Mouse (Mus musculus) MEL-GATA-1-ER (cell line): Measurements from ENCODE around the gene Cep112.
"Not testable (repeated sequence)": the region's sequence is repeated elsewhere in the genome, so short reads cannot be mapped to it uniquely, and the experiment has no call there.

Experiments used
- DNase-seq: peaks from one replicate; pipeline ENCODE4 v3.0.0-alpha.2; 2012; ENCODE audit warnings: low read depth; ENCODE audit errors: extremely low read depth

The Cep112 gene

DNA sequence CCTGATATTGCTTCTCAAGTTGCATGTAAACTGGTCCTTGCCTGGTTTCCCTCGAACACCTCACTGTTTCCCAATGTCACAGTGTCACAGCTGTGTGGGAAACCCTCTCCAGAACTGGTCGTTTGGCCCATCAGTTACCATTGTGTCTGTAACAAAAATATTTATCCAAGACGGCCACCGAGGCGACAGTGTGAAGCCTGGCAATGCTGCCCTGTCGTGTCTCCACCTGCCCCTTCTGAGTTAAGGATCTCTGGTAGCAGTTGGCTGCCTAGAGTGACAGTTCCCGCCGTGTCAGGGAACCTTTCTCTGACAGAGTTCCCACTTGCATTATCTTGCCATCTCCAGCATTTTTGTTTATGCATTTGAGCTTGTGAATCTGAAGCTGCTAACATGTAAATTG, 440.8 kb downstream of the Cep112 start:
- DNase-seq: no peak

DNA sequence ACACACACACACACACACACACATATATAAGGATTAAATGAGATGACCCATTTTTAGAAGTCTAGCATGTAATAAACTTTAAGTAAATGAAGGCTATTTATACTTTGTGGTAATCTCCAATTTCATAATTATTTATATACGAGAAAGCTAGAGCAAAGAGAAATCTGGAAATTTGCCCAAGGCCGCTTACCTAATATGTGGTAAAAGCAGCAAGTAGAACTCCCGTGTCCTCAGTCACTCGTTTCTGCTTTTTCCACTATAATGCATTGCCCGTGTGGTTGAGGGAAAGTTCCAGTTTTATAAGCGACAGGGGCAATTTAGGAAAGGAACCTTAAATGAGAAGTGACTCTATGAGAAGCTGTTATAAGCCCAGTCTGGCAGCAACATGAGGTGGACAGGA, 442.5 kb downstream of the Cep112 start:
- no peak for DNase-seq

DNA sequence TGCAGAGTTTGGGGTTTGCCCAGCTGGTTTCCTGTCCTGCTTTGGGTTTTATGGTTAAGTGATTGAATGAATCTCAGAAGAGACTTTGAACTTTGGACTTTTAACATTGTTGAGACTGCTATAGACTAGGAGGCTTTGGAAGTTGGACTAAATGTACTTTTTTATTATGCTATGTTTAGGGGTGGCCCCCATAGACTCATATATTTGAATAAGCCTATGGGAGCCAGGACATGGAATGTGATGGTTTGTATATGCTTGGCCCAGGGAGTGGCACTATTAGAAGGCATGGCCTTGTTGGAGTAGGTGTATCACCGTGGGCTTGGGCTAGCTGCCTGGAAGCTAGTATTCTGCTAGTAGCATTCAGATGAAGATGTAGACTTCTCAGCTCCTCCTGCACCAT, 446.3 kb downstream of the Cep112 start:
- not testable (repeated sequence) for DNase-seq

DNA sequence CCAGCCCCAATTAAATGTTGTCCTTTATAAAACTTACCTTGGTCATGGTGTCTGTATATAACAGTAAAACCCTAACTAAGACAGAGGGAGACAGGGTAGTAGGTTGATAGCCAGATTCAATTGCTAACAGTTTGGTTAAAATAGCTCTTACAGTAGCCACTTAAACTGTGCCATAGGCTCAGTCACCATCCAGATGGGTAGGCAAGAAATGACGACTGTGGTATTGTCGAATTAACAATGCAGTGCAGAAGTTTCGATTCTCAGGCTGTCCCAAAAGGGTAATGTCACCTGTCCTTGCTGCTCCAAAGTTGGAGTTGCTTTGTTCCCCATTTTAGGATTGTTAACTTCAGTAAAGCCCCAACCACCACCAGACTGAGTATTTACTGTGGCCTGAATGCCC, 446.8 kb downstream of the Cep112 start:
- no peak for DNase-seq

DNA sequence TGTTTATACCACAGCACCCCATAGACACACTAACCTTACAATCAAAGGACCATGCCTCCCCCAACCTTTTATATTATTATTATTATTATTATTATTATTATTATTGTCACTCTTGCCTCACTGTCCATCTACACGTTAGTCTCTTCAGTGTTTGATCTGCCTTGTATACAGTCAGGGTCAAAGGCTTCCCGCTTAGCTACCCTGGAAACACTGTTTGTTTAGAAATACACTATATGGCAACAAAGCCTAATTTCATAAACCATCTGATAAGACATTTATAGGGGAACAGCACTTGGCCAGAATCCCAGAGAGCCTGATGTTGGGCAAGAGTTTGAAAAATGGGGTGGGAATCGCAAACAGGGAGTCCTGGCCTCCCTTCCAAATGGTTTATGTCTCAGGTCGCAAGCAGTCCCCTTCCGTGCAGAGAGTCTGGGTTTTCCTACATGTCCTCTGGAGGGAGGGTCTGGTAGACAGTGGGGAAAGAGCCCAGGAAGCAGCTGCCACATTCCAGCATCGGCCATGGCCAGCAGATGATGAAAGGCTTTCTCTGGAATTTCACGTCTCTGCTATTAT, 451.7 kb downstream of the Cep112 start:
- DNase-seq: no peak

DNA sequence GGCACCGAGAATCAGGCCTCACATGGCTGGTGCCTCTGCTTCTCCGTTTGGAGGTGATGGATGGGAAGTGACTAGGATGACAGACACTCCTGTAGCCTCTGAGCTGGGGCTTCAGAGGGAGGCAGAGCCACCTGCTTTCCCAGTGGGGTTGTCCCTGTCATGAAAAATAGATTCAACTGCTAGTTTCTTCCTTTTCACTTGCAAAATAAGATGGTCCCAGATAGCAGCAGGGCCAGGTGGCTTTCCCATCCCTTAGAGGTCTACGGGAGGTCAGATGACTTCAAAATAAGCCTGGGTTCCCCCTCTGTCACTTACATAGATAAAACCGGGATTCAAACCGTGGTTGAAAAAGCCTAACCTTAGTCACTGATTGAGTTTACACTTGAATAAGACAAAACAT, 452.5 kb downstream of the Cep112 start:
- no peak for DNase-seq

DNA sequence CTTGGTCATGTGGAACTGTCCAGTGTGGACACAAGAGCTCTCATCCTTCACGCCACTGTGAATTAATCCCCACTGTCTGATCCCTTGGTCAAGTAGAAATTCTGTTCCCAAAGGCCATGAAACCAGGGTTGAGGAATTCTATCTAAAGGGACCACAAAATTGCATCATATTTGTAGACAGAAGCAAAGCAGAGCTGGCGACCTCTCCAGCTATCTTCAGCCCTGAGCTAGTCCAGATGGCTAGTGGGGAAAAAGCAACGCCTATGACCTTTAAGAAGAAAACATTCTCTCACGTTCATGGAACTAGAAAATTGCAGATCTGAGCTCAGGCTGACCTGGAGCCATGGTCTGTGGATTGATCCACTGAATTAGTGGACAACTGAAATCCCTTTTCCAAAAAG, 455.6 kb downstream of the Cep112 start:
- no peak for DNase-seq

DNA sequence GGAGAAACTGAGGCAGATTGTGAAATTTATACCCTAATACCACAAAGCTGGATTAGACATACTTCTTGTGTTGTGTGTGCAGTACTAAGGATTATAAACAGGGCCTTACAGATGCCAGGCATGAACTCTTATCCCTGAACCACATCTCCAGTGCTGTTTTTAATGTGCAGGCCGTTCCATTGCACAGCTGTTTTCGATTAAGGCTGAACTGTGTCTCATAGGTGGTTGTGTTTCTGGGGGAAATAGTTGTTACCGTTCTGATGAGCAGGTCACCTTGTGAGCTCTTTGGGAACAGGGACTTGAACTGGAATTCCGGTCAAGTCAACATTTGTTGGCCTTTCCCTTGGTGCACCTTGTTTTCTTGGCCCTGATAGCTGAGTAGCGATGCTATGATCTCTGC, 456.7 kb downstream of the Cep112 start:
- no peak for DNase-seq

DNA sequence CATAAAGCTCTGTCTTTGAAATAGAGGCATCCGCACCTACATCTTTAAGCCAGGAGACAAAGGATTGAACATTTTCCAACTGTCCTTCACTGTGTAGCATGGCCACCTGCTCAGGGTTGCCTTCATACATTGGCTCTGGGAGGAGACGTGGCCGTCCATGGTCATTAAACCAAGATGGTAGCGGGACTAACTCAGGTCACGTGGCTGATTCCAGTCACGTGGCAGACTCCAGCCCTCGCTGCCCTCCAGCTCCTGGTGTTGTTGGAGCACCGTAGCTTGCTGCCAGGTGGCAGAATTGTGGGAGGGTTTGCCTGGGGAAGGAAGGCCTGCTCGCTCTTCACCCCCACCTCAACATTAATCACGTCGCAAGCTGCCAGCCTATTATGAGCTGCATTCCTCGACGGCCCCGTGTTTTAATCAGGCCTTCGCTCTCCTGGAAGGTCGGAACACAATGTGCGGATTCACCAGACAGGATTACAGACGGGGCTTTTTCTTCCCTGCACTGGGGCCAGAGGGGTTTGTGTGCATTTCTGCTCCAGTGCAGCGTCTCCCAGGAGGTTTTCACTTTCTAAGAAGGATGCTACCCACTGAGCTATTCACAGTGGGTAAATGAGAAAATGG, 460.4 kb downstream of the Cep112 start:
- no peak for DNase-seq

DNA sequence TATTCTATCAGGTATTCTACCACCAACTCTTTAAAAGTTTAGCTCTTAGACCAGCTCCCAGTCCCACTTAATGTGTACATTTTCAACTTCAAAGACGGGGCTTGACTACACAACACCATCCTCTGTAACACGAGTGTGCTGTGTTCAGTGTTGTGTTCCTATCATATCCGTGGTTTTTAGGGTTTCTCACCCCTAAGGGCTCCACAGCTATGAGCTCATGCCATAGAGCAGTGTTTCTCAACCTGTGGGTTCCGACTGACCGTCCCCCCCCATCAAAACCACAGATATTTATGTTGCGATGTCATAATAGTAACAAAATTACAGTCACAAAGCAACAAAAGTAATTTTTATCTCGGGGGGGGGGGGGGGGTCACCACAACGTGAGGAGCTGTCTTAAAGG, 461.1 kb downstream of the Cep112 start:
- DNase-seq: no peak

DNA sequence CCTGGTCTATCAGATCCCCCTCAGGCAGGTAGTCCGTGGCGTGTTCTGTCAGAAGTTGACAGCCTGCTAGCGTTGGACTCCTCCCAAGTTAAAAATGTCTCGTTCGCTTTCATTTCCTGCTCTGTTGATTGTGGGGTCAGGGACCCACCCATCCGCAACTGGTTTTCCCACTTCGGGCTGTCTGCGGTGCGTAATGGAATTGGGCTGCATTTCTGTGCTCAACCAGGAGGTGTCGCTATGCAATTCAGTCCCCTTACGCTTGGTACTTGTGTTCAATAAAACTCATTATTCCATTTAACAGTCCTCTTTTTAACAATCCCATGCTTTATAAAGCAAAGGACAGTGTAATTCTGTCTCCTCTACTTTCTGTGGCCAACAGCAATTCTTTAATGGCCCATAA, 464.1 kb downstream of the Cep112 start:
- no peak for DNase-seq

DNA sequence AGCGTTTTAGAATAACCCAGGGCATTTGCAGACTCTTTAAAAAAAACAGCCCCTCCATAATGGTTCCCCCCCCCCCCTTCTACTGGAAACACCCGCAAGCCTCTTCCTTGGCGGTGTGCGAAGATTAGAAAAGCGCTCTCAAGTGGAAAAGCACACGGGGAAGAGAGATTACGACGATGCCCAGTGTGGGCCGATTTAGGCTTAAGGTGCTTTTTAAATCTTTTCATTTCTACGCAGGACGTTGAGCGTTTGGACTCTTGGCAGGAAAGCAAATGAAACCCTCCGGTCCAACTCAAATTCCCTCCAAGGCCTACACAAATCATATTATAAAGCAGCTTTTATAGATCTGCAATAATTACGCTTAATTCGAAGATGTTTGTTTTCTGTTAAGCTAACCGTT, 465.6 kb downstream of the Cep112 start:
- DNase-seq: no peak

DNA sequence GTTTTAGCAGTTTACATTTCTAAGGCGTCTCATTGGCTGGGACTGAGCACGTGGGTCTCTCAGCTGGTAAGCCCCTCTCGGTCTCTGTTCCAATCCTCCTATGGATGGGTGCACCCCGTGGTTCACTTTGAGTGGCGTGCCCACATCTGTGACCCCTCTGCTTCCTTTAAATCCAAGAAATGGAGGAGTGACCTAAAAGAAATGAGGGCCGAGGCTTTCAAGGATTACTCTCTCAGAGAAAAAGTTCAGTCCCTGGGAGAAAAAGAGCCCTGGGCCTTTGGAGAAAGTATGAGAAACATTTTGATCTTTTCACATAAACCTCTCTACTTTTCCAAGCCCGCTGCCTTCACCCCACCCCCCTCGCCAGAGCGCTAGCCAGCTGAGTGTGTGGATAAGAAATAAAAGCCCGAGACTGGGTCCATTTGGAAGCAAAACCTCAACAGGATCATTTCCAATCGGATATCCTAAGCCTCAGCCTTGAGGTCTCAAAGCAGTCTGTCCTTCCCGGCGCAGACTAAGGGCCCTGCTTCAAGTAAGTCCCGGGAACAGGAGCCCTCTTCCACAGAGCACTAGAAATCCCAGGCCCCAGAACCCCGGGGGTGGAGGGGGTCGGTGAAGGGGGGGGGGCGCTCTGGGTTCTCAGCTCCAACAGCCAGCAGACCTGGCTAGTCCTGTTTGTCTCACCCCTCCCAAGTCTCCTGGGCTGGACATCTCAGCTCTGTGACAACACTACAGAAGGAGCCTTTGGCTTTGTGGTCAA, 466.3 kb downstream of the Cep112 start:
- no peak for DNase-seq

DNA sequence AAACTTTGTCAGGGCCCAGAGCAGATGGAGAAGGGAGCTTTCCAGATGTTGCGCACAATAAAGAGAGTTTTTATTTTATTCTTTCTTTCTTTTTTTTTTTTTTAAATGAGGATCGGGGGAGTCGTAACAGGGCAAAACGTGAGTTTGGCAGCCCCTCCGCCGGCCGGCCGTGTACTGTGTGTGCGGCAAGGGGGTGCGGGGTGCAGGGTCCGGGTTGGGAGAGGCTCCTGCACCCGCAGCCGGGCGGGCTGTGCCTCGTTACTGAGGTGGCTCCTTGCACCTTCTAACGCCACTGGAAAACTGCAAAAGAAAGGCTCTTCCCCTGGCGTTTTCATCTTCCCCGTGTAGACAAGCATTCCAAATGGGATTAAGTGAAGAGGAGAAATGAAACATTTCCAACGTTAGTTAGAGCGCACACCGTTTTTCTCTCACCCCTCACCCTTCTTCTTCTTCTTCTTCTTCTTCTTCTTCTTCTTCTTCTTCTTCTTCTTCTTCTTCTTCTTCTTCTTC, 466.9 kb downstream of the Cep112 start:
- DNase-seq: no peak

DNA sequence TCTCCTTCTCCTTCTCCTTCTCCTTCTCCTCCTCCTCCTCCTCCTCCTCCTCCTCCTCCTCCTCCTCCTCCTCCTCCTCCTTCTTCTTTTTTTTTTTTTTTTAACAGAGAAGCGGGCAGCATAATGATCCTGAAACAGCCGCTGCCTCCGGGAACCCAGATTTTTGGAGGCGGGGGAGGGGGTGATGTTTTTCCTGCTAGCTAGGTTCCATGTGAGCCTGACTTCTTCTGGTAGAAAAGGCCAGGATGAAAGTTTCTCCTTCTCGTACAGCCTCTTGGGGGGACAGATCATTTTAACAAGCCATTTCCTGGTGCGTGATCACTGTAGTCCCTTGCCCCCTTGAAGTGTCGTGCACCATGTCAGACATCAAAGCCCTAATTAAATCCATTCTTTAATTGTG, 467.4 kb downstream of the Cep112 start:
- DNase-seq: no peak

DNA sequence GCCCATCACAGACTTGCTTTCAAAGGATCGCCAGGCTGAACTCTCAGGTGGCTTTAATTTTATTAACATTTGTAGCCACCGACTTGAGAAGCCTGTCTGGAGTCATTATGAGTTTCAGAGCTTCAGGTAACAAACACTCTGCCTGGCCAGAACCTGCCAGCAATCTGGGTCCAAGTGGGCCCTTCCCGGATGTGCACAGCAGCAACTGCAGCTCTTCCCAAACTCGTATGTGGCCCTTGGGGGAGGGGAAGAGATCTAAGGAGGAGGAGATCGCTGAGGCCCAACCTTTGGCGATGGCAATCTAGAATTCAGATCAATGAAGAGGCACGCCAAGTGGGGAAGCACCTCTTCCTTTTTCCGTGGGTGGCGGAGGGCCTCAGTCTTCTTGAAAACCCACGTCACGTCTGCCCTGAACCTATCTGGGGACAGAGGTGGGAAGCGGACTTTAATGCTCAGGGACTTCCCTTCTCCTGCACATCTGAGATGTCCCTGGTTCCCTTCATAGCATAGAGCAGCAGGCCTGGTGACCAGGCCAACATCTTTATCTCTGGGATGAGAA, 468.3 kb downstream of the Cep112 start:
- DNase-seq: no peak

DNA sequence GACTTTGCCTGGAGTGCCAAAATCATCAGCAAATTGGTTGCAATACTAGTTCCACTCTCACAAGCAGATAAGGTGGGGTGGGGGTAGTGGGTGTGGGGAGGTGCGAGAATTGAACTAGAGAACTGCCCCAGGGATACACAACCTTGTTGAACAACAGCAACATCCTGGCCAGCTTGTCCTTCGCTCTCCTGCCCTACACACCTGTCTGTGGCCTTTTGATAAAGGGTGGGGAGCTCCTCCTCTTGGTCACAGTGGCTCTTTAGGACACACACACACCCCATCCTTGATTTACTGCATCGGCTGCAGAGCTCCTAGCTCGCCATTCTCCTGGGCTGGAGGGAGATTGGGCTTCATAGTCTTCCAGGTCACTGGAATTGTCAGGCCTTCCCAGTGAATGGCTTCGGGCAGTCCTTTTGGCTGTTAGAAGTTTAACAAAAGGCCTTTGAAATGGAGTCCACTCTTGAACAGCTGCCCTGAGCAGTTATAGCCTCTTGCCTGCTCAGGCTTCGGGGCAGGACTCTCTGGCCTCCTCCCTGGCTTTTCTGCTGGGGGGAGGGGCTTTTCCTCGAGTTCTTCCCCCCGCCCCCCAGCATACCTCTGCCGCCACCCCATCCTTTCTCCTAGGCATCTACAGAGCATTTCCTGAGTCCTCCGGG, 469.0 kb downstream of the Cep112 start:
- DNase-seq: no peak

DNA sequence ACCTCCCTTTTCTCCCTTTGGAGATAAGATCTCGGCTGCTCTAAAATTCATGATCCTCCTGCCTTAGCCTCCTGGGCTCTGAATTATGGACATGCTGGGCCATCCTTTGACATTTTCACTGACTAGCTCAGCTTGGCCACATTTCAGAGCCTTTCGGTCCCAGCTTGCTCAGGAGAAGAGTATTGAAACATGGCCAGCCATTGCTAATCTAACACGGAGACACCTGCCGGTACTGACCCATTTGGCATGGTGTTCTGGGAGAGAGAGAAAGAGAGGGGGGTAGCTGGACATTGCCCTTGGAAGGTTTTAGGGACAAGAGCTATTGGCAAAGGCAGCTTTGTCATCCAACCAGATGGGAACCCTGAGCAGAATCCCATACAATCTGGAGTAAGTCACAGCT, 472.0 kb downstream of the Cep112 start:
- DNase-seq: no peak

DNA sequence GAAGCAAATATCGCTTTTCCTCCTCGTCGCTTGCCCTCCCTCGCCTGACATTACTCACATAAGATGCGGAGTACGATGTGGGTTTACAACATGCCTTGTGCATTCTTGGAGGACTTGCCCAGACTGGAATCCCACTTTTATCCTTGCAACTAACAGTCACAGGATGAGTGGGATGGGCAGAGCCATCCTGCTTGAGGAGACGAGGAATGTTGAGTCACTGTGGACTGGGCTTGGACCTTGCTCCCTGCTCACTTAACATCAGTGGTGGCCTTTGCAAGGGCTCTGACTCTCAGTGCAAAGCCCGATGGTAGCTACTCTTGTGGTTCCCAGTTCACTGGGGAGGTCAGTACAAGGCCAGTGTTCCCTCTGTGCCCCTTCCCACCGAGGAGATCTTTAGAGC, 473.1 kb downstream of the Cep112 start:
- no peak for DNase-seq

DNA sequence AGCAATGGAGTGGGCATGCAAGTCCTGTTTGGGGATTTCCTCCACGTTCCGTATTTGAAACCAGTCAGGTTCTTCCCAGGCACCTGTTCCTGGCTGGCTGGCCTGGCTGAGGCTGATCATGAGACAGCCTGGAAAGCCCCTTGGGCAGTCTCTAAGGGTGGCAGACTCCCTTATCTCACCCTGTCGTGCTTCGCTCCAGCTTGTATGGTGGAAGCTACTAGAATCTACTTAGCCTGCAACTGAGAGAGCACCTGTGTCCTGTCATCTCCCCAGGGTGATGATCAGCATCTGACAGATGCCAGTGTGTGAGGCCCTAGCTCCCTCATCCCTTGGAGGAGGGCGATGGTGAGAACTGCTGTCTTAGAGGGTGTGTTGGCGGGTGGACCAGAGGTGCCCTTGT, 473.5 kb downstream of the Cep112 start:
- no peak for DNase-seq

DNA sequence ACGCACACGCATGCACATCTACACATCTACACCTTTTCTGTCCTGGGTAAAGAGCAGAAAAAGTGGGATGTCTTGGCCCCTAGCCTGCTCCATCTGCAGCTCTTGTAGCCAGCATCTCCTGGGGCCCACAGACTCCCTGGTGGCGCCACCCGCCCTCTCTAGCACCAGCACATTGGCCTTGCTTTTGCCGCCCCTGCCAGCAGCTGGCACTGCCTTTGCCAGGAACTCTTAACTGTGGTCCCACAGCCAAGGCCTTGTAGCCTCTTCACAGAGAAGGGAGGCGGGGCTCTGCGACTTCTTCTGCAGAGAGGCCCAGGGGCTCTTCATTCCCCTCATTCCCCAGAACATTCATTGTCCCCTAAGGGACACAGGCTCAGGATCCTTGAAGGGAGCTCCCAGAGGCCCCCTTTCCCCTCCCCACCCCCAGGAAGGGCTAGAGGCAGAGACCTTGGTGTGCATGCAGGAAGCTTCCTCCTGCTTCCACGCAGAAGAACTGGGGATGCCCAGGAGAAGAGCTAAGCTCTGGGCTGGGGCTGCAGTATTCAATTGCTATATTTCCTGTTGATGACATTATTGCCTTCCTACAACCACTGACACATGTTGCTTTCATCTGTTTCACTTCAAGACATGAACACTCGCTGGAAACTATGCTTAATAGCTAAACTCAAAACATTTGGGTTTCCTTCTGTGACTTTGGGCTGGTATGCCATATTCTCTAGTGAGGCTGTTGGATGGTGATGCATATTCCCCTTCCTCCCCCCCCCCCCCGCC, 475.9 kb downstream of the Cep112 start:
- DNase-seq: no peak
